Mouse (Mus musculus): ENCODE measurements around the gene Dnajc2.

GRCm38 (mm10) chr5:21732177-21732911 is 52.7 kb downstream of the Dnajc2 start:
- TF ChIP-seq POLR2A (IDR thresholded peaks at IDR 0.05; ENCODE audit: extremely low read depth, insufficient read depth, low read length) (no peak), CTCF (IDR thresholded peaks at IDR 0.05; ENCODE audit: extremely low read depth, insufficient read depth, low read length) (no peak)

Data from cortical plate, adult 2 months (tissue).